In the genomic region with DNA sequence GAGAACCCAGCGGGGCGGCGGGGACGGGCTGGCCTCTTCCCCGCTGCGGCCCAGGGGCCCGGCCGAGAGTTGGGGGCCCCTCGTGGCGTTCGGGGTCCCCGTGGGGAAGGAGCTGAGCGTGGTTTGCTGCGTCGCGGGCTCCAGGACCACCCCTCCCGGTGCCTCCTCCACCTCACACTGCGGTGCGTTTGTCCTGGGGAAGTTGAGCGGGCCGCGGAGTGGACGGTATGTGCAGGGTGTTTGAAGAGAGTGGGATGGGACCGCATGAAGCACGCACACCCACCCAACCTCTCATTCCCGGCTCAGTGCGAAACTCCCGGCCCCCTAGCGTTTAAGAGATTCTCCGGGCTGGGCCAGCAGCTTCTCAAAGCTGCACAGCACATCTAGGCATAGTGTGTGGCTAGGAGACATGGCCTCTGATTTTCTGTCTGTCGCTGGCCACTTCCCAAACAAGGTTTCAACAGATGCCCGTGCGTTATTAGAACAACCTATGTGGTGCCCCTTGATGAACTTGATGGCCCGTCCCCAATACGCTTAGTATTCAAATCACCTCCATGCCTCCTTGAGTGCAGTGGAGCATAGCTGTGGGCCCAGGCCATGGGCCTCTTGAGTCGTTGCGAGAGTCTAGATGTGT, we compare ENCODE assay signal across 8 mouse cellular contexts. TPM values are rescaled to one million over a fixed set of nuclear protein-coding genes. Genes with fewer than 3 reads are reported as not detected.
DNase-seq lines count a peak whose midpoint lies in the region; ATAC-seq lines count a peak whose summit lies in the region.

No protein-coding gene starts in this region.

- peaks cover 15% of the 10 kb centered on the region for H3K27me3 ChIP-seq in hindbrain, embryonic 10.5 days (ENCODE audit: insufficient read depth, poor library complexity, severe bottlenecking)
- no peaks in the 10 kb centered on the region; the same call in 1 of the 2 replicates for H3K27me3 ChIP-seq in lung, embryonic 16.5 days (ENCODE audit: control insufficient read depth, insufficient read depth, low read depth, low read length)

- H3K27ac ChIP-seq in hindbrain, embryonic 10.5 days: peak overlapping the region; percentile 95
- peak overlapping the region; percentile 64 for H3K27ac ChIP-seq in lung, embryonic 16.5 days (ENCODE audit: low read length)

- H3K36me3 ChIP-seq in hindbrain, embryonic 10.5 days: no peaks in the 10 kb centered on the region
- H3K36me3 ChIP-seq in lung, embryonic 16.5 days (ENCODE audit: control insufficient read depth, insufficient read depth, low read length): no peaks in the 10 kb centered on the region

- H3K4me1 ChIP-seq in hindbrain, embryonic 10.5 days (replicated peaks): peaks cover 51% of the 10 kb centered on the region
- peaks cover 22% of the 10 kb centered on the region for H3K4me1 ChIP-seq in lung, embryonic 16.5 days (replicated peaks; ENCODE audit: control insufficient read depth, insufficient read depth, low read length)

- H3K9ac ChIP-seq in lung, embryonic 16.5 days (ENCODE audit: low read length): peak overlapping the region; percentile 90

- DNase-seq in ES-CJ7 (ENCODE audit: low read depth, low spot score): peak; percentile 69
- DNase-seq in c-Kit-positive CD71-positive TER-119-negative erythroid progenitor cells, embryonic 14.5 days (ENCODE audit: low read depth): peak; percentile 21
- peak; percentile 75 for DNase-seq in hindbrain, embryonic 10.5 days (ENCODE audit: low spot score)
- peak; percentile 70 to 77 for DNase-seq in layer of hippocampus, postnatal 10 days (ENCODE audit: low spot score in 2 of 2)
- DNase-seq in ovary, adult 18-20 months (ENCODE audit: low spot score): peak; percentile 44
- DNase-seq in thymus, postnatal 14 days: peak; percentile 84

- peak overlapping the region; percentile 91 for H3K4me2 ChIP-seq in lung, embryonic 16.5 days (ENCODE audit: low read depth, low read length)

- no peaks in the 10 kb centered on the region for H3K9me3 ChIP-seq in hindbrain, embryonic 10.5 days
- H3K9me3 ChIP-seq in lung, embryonic 16.5 days (ENCODE audit: control insufficient read depth, low read length): no peaks in the 10 kb centered on the region

- H3K4me3 ChIP-seq in hindbrain, embryonic 10.5 days: peak overlapping the region; percentile 82
- peak overlapping the region; percentile 80 for H3K4me3 ChIP-seq in lung, embryonic 16.5 days (ENCODE audit: low read length)

- 2% methylated on average over 37 of the region's 37 CpGs for WGBS in hindbrain, embryonic 10.5 days
- WGBS in lung, embryonic 16.5 days: 4% methylated on average over 28 of the region's 37 CpGs

- ATAC-seq in frontal cortex, adult (ENCODE audit: low TSS enrichment): peak; percentile 77
- ATAC-seq in lung, embryonic 16.5 days (ENCODE audit: low read depth): peak; percentile 82

RNA-seq across cellular contexts. Expression of gene Smco4, which starts 0.8 kb away (rescaled TPM):
- 2.1 and 2.6 TPM in 2 replicates for polyA plus RNA-seq in hindbrain, embryonic 10.5 days (2016; fragmentation: Nextera tagmentation; extraction: Ambion mirVana)
- 1 to 10 TPM; 5.5 to 8.7 TPM for total RNA-seq in layer of hippocampus, postnatal 10 days (2021)
- 3.2 and 3.4 TPM in 2 replicates for polyA plus RNA-seq in lung, embryonic 16.5 days (2015; fragmentation: Nextera tagmentation; extraction: Ambion mirVana)

Comparison
In these comparisons a context has a peak if more than half of its experiments do, and no peak if none do; other contexts are left out.
1. Peak in every context shown above with its lines: DNase-seq, ATAC-seq, H3K4me3 ChIP-seq and H3K27ac ChIP-seq.
2. DNase-seq: peak in every context shown above with its lines; median percentile 84 in thymus, postnatal 14 days; 75 in hindbrain, embryonic 10.5 days; 74 in layer of hippocampus, postnatal 10 days; 69 in ES-CJ7; 44 in ovary, adult 18-20 months; 21 in c-Kit-positive CD71-positive TER-119-negative erythroid progenitor cells, embryonic 14.5 days.